Mouse (Mus musculus) kidney, adult 2 months (tissue): ENCODE measurements around the gene Hectd4.

Experiments used
- CTCF ChIP-seq: fragments of 200-500 bp; conservative IDR thresholded peaks from 2 replicates; pipeline ENCODE4 v1.5.1; 2011; ENCODE audit warnings: low read depth, mild to moderate bottlenecking, control low read depth, low read length, moderate library complexity, mixed read lengths; ENCODE audit not compliant: insufficient read depth, insufficient read length
- POLR2A ChIP-seq: fragments of 200-500 bp; IDR thresholded peaks from one replicate; pipeline ENCODE4 v1.6.1; 2011; ENCODE audit warnings: low read depth, low read length, control low read depth

- TF ChIP-seq POLR2A (no peak), CTCF (no peak)
Measured at GRCm38 (mm10) chr5:121383857-121384756, 164.1 kb downstream of the Hectd4 start.
